Mouse (Mus musculus) urinary bladder, postnatal 10 days (tissue): Measurements from ENCODE around the gene Zranb1.

ENCODE experiments used
- DNase-seq: peaks from one replicate; pipeline ENCODE4 v3.0.0; 2022; ENCODE audit warnings: low spot score

Gene Zranb1

DNA sequence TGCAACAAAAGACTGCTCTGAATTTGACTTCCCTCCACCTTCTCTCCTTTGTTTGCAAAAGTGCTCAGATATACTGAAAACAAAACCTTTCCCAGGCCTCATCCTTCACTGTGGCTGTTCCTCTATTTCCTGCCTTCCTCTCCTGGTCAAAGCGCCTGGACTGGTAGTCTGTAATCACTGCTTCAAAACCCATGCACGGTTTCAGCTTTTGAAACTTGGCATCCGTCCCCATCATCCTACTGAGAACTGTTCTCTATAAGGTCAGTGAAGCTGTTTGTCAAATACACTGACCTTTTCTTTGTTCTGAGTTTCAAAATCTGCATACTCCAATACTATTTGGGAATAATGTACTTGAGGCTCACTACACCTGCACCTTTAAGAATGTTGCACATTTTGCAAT, 3.7 kb upstream of the Zranb1 start:
- DNase-seq = no peak

DNA sequence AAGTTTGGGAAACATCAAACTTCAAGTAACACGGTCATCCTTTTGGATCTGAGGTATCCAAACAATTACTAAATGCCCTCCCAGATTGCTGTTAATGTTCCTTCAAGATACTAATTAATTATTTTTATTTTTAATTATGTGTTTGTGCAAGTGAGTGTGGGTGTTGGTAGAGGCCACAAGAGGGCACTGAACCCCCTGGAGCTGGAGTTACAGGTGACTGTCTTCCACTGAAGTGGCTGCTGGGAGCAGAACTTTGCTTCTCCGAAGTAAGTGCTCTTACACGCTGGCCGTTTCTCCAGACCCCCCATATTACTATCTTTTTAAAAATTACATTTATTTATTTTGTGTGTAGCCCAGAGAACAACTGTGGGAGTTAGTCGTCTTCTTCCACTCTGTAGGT, 887 bp upstream of the Zranb1 start:
- no peak for DNase-seq

DNA sequence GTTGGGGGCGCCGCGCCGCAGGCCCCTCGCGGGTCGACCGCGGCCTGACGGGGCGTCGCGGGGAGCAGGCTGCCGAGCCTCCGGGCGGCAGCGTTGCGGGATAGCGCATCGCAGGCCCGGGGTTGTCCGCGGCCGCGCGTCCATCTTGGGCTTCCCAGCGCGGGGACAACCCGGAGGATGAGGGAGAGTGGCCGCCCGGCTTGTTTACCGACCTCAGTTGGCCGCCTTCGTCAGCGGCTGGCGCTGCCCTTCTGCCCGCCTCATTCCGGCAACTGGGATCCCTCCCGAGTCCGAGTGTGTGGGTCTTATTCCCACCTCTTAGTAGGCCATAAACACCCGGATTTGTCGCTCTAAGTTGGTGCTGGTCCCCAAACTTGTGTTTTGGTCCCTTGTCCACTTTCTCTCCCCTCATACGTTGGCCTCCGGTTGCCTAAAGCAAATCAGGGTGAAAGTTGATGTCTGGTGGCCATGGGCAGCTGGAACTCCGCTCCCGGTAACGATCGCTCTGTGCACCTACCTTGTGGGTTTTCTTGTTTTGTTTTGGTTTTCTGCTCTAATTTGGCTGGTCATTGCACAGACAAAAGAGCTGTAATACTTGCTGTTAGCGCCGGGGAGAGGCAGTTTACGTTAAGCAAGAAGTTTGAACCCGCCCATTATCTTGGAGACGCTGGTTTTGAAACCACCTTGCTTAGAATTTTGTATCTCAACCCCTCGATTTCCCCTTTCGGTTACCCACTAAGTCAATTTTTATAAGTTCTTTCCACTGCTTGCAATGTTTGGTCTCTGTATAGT, 814 bp downstream of the Zranb1 start:
- DNase-seq = peak; percentile 12

DNA sequence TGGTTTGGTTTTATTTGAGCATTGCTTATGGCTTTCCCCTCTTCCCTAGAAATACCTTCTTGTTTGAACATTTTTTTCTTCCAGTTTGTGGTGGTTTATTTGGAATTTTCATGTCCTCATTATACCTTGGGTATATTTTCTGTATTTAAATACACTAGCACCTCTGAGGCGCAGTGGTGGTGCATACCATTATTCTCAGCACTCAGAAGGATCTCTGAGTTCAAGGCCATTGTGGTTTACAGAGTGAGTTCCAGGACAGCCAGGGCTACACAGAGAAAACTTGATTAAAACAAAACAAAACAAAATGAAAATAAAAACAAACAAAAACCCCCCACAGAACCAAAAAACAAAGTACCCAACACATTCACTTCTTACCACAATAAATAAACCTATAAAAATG, 2.4 kb downstream of the Zranb1 start:
- DNase-seq = no peak

DNA sequence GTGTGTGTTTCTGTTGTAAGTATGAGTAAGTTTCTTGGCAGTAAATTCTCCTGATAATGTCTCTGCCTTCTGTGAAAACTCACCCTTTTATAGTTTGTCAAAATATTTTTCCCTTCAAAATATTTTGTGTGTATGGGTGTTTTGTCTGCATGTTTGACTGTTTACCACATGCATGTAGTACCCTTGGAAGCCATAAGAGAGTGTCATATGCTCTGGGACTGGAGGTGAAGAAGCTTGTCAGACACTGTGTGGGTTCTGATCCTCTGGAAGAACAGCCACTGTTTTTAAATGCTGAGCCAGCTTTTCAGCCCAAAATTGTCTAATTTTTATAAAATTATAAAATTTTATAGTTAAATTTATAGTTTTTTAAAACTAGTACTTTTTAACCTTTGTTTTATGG, 3.8 kb downstream of the Zranb1 start:
- DNase-seq = no peak

DNA sequence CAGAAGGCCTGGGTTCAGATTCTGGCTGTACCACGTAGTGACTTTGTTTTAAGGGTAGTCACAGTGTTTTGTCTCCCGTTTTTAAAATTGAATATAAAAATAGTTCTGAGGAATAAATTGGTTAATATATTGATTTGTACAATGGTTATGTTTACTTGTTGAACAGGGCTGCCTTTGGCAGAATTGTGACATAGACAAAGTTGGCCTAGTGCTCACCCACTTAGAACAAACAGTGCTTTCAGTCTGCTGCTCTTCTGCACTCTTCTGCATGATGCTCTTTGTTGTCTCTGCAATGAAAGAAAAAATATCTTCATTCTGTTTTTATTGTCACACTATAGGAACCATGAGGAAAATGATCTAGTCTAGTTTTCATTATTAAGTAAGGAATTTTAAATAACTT, 8.2 kb downstream of the Zranb1 start:
- no peak for DNase-seq

DNA sequence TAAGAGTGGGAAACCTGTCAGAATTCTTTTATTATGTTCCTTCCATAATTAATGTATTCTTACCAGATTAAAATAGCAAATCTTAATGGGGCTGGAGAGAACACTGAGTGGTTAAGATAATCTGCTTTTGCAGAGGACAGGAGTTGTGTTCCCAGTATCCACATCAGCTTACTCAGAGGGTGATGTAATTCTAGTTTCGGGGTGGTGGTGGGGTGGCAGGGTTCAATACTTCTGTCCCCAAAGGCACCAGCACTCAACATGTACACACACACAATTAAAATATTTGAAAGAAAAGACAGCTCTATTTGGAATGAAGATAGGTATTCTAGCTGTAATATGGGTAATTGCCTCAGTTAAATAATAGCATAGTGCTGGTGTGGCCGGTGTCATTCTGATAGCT, 9.6 kb downstream of the Zranb1 start:
- no peak for DNase-seq

DNA sequence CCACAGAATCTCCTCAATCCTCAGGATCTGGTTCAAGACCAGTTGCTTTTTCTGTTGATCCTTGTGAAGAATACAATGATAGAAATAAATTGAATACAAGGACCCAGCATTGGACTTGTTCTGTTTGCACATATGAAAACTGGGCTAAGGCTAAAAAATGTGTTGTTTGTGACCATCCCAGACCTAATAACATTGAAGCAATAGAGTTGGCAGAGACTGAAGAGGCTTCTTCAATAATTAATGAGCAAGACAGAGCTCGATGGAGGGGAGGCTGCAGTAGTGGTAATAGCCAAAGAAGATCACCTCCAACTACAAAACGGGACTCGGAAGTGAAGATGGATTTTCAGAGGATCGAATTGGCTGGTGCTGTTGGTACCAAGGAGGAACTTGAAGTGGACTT, 19.0 kb downstream of the Zranb1 start:
- DNase-seq = no peak

DNA sequence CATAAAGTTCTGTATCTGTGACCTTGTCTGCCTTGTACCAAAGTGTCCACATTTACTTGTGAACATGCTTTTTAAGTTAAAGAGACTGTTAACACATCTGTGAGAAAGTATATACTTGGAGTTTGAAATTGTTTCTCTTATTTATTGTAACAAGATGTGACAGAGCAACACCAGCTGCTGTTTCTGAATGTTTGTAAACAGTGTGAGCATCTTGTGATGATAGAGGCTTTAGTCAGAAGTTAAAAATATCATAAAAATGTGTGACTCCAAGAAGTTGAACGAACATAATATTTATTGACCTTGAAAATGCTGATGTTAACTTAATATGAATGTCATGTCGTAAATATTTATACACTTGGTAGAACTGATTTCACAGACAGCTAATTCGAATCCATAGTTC, 19.7 kb downstream of the Zranb1 start:
- no peak for DNase-seq

DNA sequence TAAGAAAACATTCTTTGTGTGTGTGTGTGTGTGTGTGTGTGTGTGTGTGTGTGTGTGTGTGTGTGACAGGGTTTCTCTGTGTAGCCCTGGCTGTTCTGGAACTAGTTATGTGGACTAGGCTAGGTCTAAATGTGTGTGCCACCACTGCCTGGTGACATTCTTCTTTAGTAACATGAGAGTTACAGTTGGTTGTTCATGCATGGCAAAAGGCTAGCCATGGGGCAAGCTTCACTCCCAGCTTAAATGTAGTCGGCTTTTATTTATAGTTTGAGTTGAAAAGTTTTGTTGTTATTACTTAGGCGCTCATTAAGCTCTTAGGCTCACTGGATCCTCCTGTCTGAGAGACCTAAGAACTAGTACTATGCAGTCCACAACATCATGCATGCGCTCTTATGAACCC, 33.5 kb downstream of the Zranb1 start:
- DNase-seq = no peak

DNA sequence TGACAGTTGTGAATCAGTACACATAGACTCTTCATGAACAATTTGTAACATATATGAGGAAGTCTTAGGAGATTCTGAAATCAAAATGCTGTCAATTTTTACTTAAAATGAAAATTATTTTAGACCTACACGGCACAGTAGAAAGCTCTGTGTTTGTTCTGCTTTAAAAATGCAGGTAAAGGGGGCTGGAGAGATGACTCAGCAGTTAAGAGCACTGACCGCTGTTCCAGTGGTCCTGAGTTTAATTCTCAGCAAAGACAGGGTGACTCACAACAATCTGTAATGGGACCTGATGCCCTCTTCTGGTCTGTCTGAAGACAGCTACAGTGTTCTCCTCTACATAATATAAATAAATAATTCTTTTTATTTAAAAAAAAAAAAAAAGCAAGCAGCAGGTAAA, 34.8 kb downstream of the Zranb1 start:
- DNase-seq = no peak

DNA sequence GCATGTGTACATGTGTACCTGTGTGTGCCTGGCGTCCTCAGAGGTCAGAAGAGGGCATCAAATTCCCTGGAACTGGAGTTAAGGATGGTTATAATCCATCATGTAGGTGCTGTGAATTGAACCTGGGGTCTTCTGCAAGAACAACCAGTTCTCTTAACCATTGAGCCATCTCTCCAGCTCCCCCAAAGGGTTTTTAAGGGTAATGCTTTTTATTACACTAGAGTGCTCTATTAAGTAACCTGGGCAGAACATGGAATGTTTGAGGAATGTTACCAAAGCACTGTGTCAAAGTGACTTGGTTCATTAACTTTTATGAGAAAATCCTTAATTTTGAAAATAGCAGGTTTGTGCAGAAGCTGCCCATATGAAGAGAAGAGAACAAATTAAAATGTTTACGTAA, 41.1 kb downstream of the Zranb1 start:
- no peak for DNase-seq

DNA sequence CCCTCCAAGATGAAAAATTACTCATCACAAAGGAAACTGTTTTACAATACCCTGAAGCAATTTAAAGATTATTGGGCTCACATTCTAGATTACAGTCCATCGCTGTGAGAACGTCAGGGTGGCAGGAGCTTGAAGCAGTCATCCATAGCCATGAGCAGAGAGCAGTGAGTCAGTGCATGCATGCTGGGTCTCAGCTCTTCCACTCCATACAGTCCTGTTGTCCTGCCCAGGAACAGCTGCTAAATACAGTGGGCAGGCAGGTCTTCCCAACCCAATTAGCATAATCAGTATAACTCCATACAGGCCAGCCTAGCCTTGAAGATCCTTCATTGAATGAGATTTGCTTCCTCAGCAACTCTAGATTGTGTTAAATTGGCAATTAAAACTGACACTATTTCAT, 45.1 kb downstream of the Zranb1 start:
- no peak for DNase-seq

DNA sequence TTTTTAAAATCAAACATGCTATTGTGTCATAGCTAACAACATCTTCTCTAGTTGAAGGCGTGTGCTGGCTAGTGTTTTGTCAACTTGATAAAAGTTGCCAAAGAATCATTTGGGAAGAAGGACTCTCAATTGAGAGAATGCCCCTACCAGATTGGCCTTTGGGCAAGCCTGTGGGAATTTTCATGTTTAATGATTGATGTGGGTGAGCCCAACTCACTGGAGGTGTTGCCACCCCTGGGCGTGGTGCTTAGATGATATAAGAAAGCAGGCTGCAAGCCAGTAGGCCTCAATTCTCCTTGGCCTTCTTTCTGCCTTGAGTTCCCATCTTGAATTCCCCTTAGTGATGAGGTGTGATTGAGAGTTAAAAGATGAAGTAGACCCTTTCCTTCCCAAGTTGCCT, 47.0 kb downstream of the Zranb1 start:
- DNase-seq = no peak

DNA sequence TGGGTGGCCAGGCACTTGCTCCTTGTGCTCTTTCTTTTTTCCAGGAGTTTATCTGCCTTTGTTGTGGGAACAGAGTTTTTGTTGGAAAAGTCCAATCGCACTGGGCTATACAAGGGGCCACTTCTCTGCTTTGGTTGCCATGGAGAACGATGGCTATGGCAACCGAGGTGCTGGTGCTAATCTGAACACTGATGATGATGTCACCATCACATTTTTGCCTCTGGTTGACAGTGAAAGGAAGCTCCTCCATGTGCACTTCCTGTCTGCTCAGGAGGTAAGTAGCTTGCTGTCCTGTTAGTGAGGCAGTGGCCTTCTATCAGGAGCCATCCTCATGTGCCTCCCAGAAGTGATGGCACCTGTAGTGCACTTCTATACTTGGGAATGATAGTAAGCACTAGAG, 51.7 kb downstream of the Zranb1 start:
- DNase-seq = no peak

DNA sequence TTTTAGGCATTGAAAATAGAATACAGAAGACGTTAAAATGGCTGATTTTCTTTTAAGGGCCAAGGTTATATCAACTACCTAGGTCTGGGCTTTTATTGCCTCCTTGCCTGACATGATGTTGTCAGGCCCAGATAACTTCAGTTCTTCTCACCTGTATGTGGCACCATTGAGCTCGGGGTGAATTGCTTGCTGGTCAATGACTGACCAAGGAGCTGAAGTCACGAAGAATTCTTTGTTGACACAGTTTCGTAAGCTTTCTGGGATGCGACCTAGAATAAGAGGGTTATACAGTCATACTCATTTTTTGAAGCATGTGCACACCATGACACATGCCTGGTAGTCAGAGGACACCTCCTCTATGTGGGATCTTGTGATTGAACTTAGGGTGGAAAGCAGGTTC, 58.9 kb downstream of the Zranb1 start:
- DNase-seq = no peak

DNA sequence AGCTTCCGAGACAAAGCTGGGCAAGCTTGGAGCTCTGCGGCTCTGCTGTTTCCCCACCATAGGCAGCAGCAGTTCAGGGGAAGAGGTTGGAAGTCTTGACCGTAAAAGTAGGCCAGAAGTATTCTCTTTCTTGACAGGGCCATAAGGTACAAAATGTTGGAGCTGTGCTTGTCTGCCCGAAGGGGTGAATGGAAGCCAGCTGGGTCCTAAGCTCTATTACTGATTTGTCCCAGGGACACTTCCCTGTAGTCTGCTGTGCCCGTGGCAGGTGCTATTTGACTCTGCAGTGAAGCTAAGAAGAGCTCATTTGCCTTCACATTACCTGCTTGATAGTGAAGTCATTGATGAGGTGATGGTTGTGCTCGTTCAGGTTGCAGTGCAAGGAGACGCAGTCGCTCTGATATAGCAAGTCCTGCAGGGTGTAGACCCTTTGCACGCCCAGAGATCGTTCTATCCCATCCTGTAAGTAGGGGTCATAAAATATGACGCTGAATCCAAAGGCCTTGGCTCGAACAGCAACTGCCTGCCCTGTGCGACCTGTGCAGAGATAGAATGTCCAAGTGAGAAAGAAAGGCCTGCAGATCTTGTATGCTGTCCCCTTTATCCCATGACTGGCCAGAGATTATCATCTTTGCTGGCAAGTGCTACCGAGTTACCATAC, 60.4 kb downstream of the Zranb1 start:
- DNase-seq = no peak

DNA sequence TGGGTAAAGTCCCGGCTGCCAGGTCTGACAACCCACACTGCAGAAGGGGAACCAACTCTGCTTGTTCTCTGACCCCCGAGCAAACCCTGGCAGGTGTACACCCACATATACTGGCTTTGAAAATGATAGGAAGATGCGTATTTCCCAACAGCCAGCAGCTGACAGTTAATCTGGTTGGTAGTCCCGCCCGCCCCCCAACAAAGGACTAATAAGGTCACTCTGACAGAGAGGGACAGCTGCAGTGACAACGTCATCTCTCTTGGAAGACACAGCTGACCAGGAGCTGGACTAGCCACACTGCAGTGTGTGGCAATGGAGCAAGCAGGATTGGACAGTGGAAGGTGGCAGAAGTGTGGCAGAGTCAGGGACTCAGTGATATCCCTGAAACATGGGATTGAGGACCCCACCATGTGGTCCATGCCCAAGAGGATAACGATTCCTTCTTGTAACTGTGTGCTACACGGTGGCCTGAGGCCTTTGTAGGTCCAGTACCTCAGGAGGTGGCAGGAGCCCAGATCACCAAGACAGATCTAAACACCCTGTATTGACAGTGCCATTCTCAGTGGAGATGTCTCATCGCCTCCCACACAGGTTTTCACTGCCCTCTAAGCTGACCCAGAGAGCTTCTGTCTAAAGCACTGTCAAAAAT, 62.1 kb downstream of the Zranb1 start:
- DNase-seq = no peak

DNA sequence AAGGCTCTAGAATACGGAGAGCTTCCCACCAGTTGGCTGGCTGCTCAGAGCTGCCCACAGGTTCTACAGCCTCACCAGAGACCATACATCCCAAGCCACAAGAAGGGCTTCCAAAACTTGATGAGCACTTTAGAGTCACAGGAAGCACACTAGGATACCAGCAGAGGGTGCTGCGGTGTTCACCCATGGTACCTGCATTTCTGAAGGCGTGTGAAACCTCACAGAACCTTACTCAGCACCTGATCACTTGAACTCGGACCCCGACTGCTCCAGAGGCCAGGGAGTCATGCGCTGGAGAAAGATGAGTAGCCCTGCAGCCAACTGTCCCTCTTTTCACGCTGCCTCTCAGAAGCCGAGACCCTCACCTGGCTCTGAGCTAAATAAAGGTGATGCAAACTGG, 63.2 kb downstream of the Zranb1 start:
- DNase-seq = no peak

DNA sequence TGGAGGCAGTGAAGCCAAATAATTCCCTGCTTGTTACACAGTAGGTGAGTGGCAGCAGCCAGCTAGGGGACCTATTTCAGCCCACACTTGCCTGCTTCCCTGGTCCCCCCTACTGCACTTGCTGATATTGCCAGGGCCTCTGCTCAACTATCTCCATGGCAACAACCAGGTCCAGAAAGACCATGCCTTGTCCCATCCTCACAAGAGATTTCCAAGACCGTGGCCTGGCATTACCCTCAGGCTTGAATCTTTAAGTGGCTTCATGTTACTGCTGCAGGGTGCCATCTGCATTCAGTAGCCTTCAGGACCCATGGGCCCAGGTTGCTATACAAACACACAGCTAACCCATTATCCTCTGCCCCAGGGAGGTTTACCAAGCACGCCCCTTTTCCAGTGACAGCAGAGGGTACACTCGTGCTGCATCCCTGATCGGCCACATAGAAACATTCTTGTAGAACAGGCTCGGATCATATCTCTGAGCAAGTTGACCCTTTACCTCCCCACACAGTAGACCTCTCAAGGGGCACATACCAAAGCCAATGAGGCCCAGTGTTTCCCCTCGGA, 63.8 kb downstream of the Zranb1 start:
- DNase-seq = no peak

DNA sequence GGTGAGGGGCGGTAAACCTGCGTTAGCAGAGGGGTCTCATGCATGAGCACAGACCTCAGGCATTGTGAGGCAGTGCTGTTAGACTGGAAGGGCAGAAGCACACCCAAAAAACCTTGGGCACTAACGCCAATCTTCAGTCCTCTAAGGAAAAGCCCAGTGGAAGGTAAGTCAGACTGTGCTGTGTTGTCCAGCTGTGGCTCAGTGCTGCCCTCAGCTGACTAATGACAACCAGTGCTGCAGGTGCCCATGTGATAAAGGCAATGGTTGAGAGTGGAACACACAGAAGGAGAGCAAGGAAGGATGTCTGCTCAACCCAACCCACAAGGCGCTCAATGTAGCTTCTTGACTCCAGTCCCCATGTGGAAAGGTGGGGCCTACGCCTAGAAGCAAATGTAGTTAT, 65.4 kb downstream of the Zranb1 start:
- no peak for DNase-seq

DNA sequence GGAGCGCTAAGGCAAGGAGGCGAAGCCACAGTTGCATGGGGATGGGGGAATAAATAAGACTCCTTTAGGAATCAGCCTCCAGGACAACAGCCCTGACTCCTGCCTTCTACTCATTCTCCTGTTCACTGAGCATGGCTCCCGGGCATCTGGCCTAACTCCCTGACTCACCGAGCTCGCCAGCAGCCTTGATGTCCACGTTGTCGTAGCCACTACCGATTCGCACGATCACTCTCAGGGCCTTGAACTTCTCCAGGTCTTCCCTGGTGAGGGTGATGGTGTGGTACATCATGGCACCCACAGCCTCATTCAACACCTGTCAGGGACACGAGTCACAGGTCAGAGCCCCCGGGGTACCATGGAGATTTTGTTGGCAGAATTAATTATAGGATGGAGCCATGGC, 67.7 kb downstream of the Zranb1 start:
- DNase-seq = no peak

DNA sequence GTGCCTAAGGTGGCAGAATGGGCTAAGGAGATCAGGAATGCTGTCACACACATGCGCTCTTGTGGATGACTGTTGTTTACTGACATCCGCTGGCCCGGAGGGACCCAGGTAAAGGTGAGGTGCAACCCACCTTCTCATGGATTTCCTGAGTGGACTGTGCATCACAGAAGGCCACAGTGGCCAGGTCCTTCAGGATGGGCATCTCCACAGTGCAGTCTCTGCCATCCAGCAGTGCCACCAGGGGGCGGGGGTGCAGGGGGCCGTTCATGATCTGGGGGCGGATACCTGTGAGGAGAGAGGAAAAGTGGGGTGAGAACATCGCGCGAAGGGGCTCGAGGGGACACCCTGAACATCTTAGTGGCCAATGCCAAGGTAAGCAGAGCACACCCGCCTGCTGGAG, 68.1 kb downstream of the Zranb1 start:
- DNase-seq = no peak
